Mouse (Mus musculus): ENCODE measurements around the gene Ptpn4. TPM values are rescaled to one million over a fixed set of nuclear protein-coding genes. Genes with fewer than 3 reads are reported as not detected.

Gene Ptpn4
- total RNA-seq (2021) = 10 to 100 TPM; 20.8 to 28.5 TPM
- long read RNA-seq, experiment 1, partial matches to known transcripts = 0 of 4 reads
- long read RNA-seq, experiment 1, other reads (novel, unspliced or antisense) = 4 of 4 reads
- long read RNA-seq, experiment 2, partial matches to known transcripts = 0 of 2 reads
- long read RNA-seq, experiment 2, other reads (novel, unspliced or antisense) = 2 of 2 reads

GRCm38 (mm10) chr1:119837035-119837751 lies at the start of gene Ptpn4:
Gene Ptpn4, minus strand, starts transcription at chr1:119837613.
- peak; percentile 95 to 96 for DNase-seq
- intact Hi-C loops (cut with DNase I) = no loop called here

DNA sequence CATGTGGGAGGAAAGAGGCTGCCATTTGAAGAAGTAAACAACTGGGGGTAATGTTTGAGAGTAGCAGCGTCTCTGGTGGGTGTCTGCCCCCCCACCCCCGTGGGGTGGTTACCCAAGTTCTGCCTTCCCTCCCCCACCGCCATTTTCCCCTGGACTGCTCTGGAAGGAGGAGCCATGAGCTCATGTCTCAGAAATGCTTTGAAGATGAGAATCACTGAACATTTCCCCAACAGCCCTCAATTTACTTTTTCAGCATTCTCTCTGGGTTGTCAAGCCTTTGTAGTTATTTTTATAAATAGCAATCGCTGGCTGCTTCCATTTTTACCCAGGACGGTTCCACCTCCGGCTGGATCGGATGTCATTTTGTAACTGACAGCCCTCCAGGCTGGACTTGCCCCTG lies 48.9 kb upstream of the Ptpn4 start:
- intact Hi-C loops (cut with DNase I) = no loop called here

GRCm38 (mm10) chr1:119884272-119884671 lies 46.9 kb upstream of the Ptpn4 start:
- intact Hi-C loops (cut with DNase I) = no loop called here
- no peak for DNase-seq

More for the DNA sequence above, 48.9 kb upstream of the Ptpn4 start:
- no peak for DNase-seq

DNA sequence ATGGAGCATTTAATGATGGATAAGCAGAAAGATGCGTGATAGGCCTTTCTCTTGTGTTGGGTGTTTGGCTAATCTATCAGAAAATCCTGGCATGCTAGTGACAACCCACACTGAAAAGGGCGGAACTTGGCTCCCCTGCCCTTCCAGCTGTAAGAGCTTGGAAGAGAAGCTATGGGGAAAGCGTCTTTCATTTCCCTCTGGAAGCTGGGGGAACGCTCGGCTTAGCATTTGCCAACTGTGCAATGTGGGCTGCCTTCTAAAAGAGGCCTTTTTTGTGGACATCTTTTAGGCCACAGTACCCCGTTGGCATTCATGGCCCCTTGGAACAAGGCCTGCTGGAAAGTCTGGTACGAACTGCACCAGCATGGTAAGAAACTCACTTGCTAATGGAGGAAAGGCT lies 41.5 kb upstream of the Ptpn4 start:
- intact Hi-C loops (cut with DNase I) = no loop called here
- DNase-seq = peak in 1 of 2 experiments; percentile 37

- DNase-seq = no peak
- intact Hi-C loops (cut with DNase I) = no loop called here
These were observed 40.1 kb upstream of the Ptpn4 start for GRCm38 (mm10) chr1:119877469-119877868.

GRCm38 (mm10) chr1:119868395-119869161 lies 31.2 kb upstream of the Ptpn4 start:
- intact Hi-C loops (cut with DNase I) = no loop called here
- no peak for DNase-seq

GRCm38 (mm10) chr1:119867300-119867699 lies 29.9 kb upstream of the Ptpn4 start:
- no peak for DNase-seq
- intact Hi-C loops (cut with DNase I) = no loop called here

- no peak for DNase-seq
- intact Hi-C loops (cut with DNase I) = no loop called here
These were observed 27.9 kb upstream of the Ptpn4 start for GRCm38 (mm10) chr1:119865311-119865710.

GRCm38 (mm10) chr1:119863507-119864296 lies 26.3 kb upstream of the Ptpn4 start:
- no peak for DNase-seq
- intact Hi-C loops (cut with DNase I) = no loop called here

DNA sequence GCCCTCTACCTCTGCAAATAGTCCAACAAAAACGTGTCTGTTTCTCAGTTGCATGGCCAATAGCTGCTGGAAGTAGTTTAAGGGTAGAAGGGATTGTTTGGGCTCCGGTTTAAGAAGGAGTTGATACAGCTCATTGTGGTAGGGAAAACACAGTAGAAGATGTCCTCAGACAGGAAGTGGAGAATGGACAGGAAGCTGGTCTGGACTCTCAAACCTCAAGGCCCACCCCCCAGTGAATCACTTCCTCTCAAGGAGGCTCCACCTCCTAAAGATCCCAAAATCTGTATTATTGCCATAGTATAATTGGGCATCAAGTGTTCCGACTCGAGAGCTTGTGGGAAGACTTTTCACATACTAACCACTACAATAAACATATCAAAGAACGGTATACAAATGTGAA lies 22.2 kb upstream of the Ptpn4 start:
- intact Hi-C loops (cut with DNase I) = no loop called here
- DNase-seq = no peak

GRCm38 (mm10) chr1:119852980-119853379 lies 15.6 kb upstream of the Ptpn4 start:
- no peak for DNase-seq
- intact Hi-C loops (cut with DNase I) = no loop called here

GRCm38 (mm10) chr1:119852339-119852738 lies 14.9 kb upstream of the Ptpn4 start:
- DNase-seq = no peak
- intact Hi-C loops (cut with DNase I) = no loop called here

GRCm38 (mm10) chr1:119849146-119849935 lies 11.9 kb upstream of the Ptpn4 start:
- DNase-seq = no peak
- intact Hi-C loops (cut with DNase I) = loop anchor here (5.0 kb wide), 1 partner anchor 48 kb away; no protein-coding TSS in a partner anchor

DNA sequence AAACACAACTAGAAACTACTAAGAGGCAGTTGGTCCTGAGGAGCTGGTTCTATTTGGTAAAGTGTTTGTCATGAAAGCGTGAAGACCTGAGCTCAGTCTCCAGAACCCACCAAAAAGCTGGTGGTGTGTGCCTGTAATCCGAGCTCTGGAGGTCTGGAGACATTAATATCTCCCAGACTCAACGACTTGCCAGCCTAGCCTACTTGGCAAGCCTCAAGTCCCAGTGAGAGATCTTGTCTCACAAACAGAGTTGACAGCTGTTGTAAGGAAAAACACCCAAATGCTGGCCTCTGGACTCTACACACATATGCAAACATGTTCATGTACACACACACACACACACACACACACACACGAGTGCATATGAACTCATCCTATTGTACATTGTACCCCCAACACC lies 7.9 kb upstream of the Ptpn4 start:
- DNase-seq = no peak
- intact Hi-C loops (cut with DNase I) = loop anchor here (5.0 kb wide), 1 partner anchor 52 kb away; no protein-coding TSS in a partner anchor

DNA sequence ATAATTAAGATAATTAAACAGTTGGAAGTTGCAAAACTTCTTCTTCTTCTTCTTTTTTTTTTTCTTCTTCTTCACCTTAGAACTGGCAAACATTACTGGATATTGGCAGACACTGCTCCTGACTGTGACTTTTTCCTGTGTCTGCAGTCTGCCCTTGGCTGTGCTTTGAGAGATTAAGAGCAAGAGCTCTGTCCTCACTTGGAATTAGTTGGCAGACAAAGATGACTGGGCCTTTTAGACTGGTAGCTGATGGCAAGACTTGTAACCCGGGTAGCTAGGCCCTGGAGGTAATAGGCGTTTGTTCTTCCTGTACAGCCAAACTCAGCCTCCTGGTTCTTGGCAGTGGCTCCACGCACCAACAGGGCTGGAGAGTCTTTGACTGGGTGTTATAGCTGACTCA lies 5.7 kb upstream of the Ptpn4 start:
- intact Hi-C loops (cut with DNase I) = no loop called here
- no peak for DNase-seq

- intact Hi-C loops (cut with DNase I) = no loop called here
- no peak for DNase-seq
These were observed 828 bp upstream of the Ptpn4 start for GRCm38 (mm10) chr1:119838241-119838640.

DNA sequence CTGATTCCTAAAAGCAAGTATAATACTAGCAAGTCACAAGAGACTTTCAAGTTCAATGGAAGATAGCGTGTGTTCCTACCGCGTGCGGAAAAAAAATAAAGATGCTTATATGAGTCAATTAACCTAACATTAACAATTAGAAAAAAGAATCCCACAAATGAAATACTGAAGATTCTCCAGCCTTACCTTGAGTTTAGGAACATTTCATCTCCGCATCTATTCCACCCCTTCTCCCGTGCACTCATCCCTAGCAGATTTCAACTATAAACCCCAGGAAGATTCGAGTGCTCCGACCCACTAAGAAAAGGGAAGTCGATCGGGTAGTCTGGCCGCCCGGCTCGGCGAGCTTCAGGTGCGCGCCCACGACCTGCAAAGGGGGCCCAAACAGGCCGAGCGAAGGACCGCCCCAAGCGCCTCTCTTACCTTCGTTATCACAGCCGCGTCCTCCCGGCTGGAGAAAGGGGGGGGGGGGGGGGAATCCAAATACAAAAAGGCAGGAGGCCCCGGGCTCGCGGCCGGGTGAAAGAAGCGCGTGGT lies 866 bp downstream of the Ptpn4 start:
- DNase-seq = no peak

GRCm38 (mm10) chr1:119835726-119836478 lies 1.5 kb downstream of the Ptpn4 start:
- no peak for DNase-seq
- intact Hi-C loops (cut with DNase I) = no loop called here

More for the DNA sequence above, 866 bp downstream of the Ptpn4 start:
- intact Hi-C loops (cut with DNase I) = no loop called here

- intact Hi-C loops (cut with DNase I) = no loop called here
- DNase-seq = no peak
These were observed 9.3 kb downstream of the Ptpn4 start for GRCm38 (mm10) chr1:119828160-119828559.
